Mouse (Mus musculus) hindbrain, embryonic 14.5 days (tissue): ENCODE data around the gene Wdr31. TPM values are rescaled to one million over a fixed set of nuclear protein-coding genes. Genes with fewer than 3 reads are reported as not detected.
"Not testable (repeated sequence)": the region's sequence is repeated elsewhere in the genome, so short reads cannot be mapped to it uniquely, and the experiment has no call there.

ENCODE experiments used
- ATAC-seq: fragments of 200-750 bp; cut with Nextera tagmentation; 2 replicates; pipeline ENCODE4 v1.8.0; 2017; ENCODE audit warnings: moderate number of reproducible peaks, mild to moderate bottlenecking, moderate TSS enrichment, moderate library complexity; ENCODE audit not compliant: low FRiP score
- DNase-seq: peaks from one replicate; pipeline ENCODE4 v3.0.0-alpha.2; 2015; ENCODE audit warnings: low spot score
- H3K27ac ChIP-seq: fragments of 300-500 bp; sonication (generic); 2 replicates; pipeline ENCODE4 v1.5.1; 2014; ENCODE audit warnings: mild to moderate bottlenecking, moderate library complexity
- H3K27me3 ChIP-seq: fragments of 300-500 bp; sonication (generic); 2 replicates; pipeline ENCODE4 v1.6.1; 2014; ENCODE audit warnings: mild to moderate bottlenecking, low read length, mixed read lengths; ENCODE audit not compliant: control insufficient read depth, insufficient read depth
- H3K36me3 ChIP-seq: fragments of 300-500 bp; sonication (generic); replicated peaks from 2 replicates; pipeline ENCODE4 v1.6.1; 2014; ENCODE audit not compliant: control insufficient read depth, insufficient read depth
- H3K4me1 ChIP-seq: fragments of 300-500 bp; sonication (generic); replicated peaks from 2 replicates; pipeline ENCODE4 v1.6.1; 2014; ENCODE audit warnings: antibody characterized with exemption, low read length, mixed read lengths; ENCODE audit not compliant: control insufficient read depth, insufficient read depth
- H3K4me2 ChIP-seq: fragments of 300-500 bp; sonication (generic); replicated peaks from 2 replicates; pipeline ENCODE4 v1.6.1; 2014; ENCODE audit warnings: mild to moderate bottlenecking, moderate library complexity
- H3K4me3 ChIP-seq: fragments of 300-500 bp; sonication (generic); replicated peaks from 2 replicates; pipeline ENCODE4 v1.5.1; 2014; ENCODE audit warnings: mild to moderate bottlenecking, low read length
- H3K9ac ChIP-seq: fragments of 300-500 bp; sonication (generic); 2 replicates; pipeline ENCODE4 v1.6.1; 2014
- H3K9me3 ChIP-seq: fragments of 300-500 bp; sonication (generic); 2 replicates; pipeline ENCODE4 v1.6.1; 2016; ENCODE audit warnings: low read length; ENCODE audit not compliant: control insufficient read depth
- WGBS: fragments of 180-500 bp; shearing (Covaris S2); extraction: QIAGEN DNeasy Blood & Tissue Kit; methylation state at CpG from one replicate; pipeline ENCODE4 v1.1.7; 2014; 5-methylcytosine and 5-hydroxymethylcytosine counted together
- polyA plus RNA-seq: library from polyadenylated mRNA; unstranded; fragments of >200 nt; fragmentation: Nextera tagmentation; extraction: Ambion mirVana; gene quantifications from 2 replicates; pipeline ENCODE4 v1.2.1, GENCODE M21; 2014

The Wdr31 gene
- polyA plus RNA-seq, 1 experiment from 2014 or later = 13.5 TPM

DNA sequence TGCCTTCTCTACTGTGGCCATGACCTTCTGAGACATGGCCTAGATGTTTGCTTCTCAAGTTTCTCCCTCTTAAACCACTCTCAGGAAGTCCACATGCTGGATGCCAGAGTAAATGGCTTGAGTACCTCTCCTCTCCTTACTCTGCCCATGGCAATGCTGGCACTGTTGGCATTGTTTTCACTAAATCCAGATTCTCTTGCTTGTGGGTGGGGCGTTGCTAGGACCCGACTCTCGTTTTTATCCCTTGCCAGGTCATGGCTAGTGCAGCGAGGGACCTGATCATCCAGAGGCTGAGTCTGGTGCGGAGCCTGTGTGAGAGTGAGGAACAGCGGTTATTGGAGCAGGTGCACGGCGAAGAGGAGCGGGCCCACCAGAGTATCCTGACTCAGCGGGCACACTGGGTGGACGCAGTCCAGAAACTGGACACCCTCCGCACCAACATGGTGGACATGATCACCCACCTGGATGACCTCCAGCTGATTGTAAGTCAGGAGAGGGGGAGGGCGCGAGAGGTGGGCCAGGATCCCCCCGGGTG lies 15.5 kb upstream of the Wdr31 start:
- Histone ChIP-seq H3K27ac (no peak overlapping the region), H3K4me1 (no peaks in the 10 kb centered on the region), H3K36me3 (no peaks in the 10 kb centered on the region), H3K9me3 (no peaks in the 10 kb centered on the region), H3K4me2 (no peak overlapping the region), H3K9ac (no peak overlapping the region), H3K27me3 (0 out of 2 replicates have a peak, but pooled peaks cover 5% of the 10 kb centered on the region), H3K4me3 (no peak overlapping the region)
- DNase-seq = no peak
- 92% methylated on average over 15 of the region's 15 CpGs for WGBS
- no peak for ATAC-seq

DNA sequence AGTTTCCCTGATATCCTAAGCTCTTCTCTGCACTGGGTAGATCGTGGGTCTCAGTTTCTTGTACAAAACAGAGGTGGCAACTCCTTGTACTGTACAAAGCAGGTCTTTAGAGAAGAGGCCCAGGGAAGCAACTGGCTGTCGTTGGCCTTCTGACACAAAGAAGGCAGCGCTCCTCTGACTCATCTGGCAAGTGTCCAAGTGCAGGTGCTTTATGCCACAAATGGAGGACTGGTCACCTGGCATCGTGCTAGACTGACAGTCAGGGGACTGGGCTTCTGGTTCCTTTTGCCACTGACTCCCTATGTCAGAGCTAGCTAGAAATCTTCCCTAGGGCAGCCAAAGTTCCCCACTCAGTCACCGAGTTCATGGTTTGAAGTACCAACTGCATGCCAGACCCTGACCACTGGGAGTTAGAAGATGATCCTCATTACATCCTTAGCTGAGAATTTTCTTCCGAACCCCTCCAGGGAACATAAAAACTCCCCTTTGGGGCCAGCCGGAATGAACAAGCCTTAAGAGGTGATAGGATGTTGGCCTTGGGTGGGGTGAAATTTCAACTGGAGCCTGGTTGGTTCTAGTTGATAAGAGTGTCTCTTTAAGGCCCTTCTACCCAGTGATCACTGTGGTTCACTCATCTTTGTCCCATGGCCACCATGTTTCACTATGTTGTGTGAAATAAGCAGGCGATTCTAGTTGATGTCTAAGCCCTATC lies 14.9 kb upstream of the Wdr31 start:
- ATAC-seq = no peak
- Histone ChIP-seq H3K27me3 (0 out of 2 replicates have a peak, but pooled peaks cover 5% of the 10 kb centered on the region), H3K9me3 (no peaks in the 10 kb centered on the region), H3K4me1 (no peaks in the 10 kb centered on the region), H3K9ac (no peak overlapping the region), H3K27ac (no peak overlapping the region), H3K4me3 (no peak overlapping the region), H3K4me2 (no peak overlapping the region), H3K36me3 (no peaks in the 10 kb centered on the region)
- DNase-seq = no peak
- whole genome bisulfite sequencing = 89% methylated on average over 8 of the region's 8 CpGs

DNA sequence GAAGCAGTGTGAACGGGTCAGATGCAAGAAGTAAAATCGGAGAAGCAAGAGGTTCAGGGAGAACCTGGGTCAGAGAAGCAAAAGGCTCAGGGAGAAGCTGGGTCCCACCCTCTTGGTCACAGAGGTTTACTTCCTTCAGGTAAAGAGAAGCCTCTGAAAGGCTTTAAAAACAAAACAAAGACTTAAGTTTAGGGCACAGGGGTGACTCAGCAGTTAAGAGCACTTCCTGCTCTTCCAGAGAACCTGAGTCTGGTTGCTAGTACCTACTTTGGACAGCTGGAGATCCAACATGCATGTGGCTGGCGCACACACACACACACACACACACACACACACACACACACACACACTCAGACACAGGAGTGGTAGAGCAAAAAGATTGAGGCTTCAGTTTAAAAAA lies 14.2 kb upstream of the Wdr31 start:
- peaks cover 9% of the 10 kb centered on the region; the same call in 1 of the 2 replicates for H3K27me3 ChIP-seq
- H3K9ac ChIP-seq = no peak overlapping the region
- WGBS = 85% methylated on average over 3 of the region's 3 CpGs
- H3K9me3 ChIP-seq = no peaks in the 10 kb centered on the region
- no peaks in the 10 kb centered on the region for H3K36me3 ChIP-seq
- H3K4me2 ChIP-seq = no peak overlapping the region
- no peak for ATAC-seq
- H3K4me3 ChIP-seq = no peak overlapping the region
- DNase-seq = no peak
- no peak overlapping the region for H3K27ac ChIP-seq
- 0 out of 2 replicates have a peak, but pooled peaks cover 3% of the 10 kb centered on the region for H3K4me1 ChIP-seq

DNA sequence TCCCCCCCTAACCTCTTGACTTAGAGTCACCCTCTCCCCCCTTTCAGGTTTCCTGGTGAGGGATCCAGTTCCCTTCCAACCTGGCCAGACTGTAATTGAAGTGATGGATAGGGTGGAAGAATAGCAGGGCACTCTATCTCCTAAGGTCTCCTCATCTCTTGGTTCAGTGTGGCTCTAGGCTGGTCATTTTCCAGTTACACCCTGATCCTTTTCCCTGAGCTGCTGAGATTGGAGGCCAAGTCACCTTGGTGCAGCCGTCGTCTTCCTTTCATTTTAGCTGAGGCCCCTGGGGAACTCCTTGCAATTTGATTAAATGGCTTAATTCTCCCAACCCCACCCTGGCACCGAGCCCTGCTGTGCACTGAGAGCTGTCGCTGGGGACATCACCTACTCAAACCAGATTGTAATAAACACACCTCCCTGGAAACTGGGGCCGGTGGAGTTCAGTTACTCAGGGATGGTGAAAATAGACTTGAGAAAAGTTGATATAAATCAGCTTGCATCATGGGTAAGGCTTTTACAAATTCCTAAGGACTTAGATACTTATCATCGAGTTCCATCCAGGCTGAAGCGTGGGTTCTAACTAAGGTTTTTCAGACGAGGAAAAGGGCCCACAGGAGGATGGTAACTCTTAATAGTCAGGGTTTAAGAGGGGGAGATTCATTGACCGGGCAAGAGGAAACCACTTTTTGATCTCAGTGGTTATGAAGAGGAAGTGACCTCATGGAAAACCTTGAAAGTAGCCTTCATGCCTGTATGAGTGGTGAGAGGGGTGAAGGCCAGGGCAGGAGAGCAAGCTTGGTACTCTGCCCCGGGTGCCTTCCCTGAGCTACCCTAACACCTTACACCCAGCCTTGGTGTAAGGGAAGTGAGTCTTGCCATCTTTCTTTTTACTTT lies 10.3 kb upstream of the Wdr31 start:
- Histone ChIP-seq H3K27me3 (peaks cover 33% of the 10 kb centered on the region), H3K4me3 (no peak overlapping the region), H3K4me2 (no peak overlapping the region), H3K36me3 (no peaks in the 10 kb centered on the region), H3K27ac (no peak overlapping the region), H3K4me1 (0 out of 2 replicates have a peak, but pooled peaks cover 9% of the 10 kb centered on the region), H3K9ac (no peak overlapping the region), H3K9me3 (no peaks in the 10 kb centered on the region)
- ATAC-seq = 0 out of 2 replicates have a peak, but pooled peaks have one; percentile 10
- WGBS = 49% methylated on average over 10 of the region's 10 CpGs
- DNase-seq = no peak

DNA sequence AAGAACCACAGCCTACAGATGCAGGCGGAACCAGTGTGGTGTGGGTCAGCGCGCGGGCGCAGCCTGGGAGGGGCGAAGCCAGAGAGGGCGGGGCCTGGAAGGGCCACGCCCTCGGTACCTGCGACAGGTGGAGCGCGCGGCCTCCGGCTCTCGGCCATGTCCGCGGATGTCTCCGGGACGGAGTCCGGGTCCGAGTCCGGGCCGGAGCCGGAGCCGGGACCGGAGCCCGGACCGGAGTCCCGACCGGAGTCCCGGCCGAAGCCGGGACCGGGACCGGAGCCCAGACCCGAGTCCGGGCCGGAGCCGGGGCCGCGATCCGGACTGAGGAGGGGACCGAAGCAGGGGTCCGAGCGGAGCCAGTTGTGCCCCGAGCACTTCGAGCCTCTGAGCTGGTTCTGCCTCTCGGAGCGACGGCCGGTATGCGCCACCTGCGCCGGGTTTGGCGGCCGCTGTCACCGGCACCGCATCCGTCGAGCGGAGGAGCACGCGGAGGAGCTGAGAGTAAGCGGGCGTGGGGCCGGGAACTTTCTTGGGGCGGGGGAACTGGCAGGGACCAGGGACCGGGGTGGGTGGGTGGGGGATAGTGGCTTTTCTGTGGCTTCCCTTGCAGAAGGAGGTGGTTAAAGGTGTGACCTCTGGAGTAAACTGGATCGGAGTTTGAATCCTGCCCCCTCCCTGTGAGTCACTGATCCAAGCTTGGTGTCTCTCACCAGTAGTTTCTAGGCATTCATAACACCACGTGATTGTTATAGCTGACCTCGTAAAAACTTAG lies 9.4 kb upstream of the Wdr31 start, which contains the start of gene Bspry:
TSS of gene Bspry (plus strand) at position 117 of the 772 bp plus-strand sequence.
- H3K4me3 ChIP-seq = peak within 1 kb of the TSS; percentile 36
- 2% methylated on average over 68 of the region's 71 CpGs for WGBS
- no peak within 1 kb of the TSS for H3K27ac ChIP-seq
- H3K9ac ChIP-seq = no peak within 1 kb of the TSS
- H3K27me3 ChIP-seq = peaks cover 33% of the 10 kb centered on the region
- ATAC-seq = peak; percentile 81; the same call in 1 of the 2 replicates
- 0 out of 2 replicates have a peak, but pooled peaks cover 9% of the 10 kb centered on the region for H3K4me1 ChIP-seq
- no peaks in the 10 kb centered on the region for H3K9me3 ChIP-seq
- H3K36me3 ChIP-seq = no peaks in the 10 kb centered on the region
- DNase-seq = no peak
- H3K4me2 ChIP-seq = peak within 1 kb of the TSS; percentile 60

DNA sequence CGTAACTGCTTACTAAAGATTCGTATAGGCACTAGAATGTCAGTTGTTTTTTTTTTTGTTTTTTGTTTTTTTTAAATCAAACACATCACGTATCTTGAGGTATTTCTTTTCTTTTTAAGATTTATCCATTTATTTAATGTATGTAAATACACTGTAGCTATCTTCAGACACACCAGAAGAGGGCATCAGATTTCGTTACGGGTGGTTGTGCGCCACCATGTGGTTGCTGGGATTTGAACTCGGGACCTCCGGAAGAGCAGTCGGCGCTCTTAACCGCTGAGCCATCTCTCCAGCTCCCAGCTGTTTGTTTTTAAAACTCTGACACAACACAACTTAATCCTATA lies 8.9 kb upstream of the Wdr31 start:
- ATAC-seq, DNase-seq, H3K4me1 ChIP-seq, H3K27ac ChIP-seq, H3K9ac ChIP-seq, H3K36me3 ChIP-seq, H3K9me3 ChIP-seq: not testable (repeated sequence)
- 14% methylated on average over 11 of the region's 11 CpGs for WGBS
- peak overlapping the region; percentile 36 for H3K4me3 ChIP-seq
- peaks cover 33% of the 10 kb centered on the region for H3K27me3 ChIP-seq
- H3K4me2 ChIP-seq = peak overlapping the region; percentile 60

DNA sequence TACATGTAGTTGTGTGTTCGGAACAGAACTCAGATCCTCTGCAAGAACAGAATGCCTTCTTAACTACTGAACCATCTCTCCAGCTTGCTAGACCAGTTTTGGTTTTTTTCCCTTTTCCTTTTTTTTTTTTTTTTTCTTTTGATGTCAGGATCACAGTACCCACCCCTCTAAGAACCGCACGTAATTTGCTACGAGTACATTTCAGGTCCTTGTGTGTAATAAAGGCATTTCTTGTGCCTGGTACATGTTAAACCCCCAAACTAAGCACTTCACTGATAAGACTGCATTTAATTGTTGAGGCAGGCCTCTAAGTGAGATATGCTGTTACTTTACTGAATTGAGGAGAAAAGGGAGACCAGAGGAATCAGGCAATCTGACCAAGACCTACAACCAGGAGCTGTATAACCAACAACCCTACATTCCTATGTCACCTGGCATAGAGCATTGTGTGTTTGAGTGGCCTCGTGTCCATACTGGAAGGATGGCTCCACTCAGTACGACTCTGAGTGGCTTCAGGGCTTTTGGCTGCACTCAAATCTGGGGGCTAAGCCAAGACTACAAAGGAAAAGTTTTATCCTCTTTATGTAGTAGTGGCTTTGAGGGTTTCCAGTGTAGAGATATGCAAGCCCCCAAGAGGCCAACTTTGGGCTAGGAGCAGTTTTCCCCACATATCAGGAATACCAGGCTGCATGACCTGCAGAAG lies 7.0 kb upstream of the Wdr31 start:
- Histone ChIP-seq H3K4me1 (0 out of 2 replicates have a peak, but pooled peaks cover 9% of the 10 kb centered on the region), H3K4me2 (no peak overlapping the region), H3K36me3 (no peaks in the 10 kb centered on the region), H3K9me3 (no peaks in the 10 kb centered on the region), H3K27ac (no peak overlapping the region), H3K27me3 (peaks cover 33% of the 10 kb centered on the region), H3K9ac (no peak overlapping the region), H3K4me3 (no peak overlapping the region)
- DNase-seq = no peak
- WGBS = 91% methylated on average over 6 of the region's 6 CpGs
- ATAC-seq = no peak

DNA sequence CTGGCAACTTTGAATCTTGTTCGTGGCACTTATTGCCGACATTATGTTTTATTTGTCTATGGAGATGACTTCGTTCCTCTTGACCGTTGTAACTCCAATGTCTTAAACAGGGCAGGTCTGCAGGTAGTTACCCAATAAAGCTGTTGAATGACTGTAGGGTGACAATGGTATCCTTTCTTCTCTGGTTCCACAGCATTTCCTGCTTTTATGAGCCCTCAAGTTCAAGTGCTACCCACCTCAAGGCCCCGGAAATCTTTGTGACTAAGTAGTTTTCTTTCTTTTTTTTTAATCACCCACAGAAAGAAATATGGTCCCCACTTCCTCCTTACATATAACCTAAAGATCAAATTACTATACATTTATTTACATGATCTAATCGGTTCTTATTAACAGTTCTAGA lies 5.1 kb upstream of the Wdr31 start:
- Histone ChIP-seq H3K4me3 (no peak overlapping the region), H3K27me3 (peaks cover 28% of the 10 kb centered on the region), H3K36me3 (no peaks in the 10 kb centered on the region), H3K27ac (no peak overlapping the region), H3K4me2 (no peak overlapping the region), H3K4me1 (0 out of 2 replicates have a peak, but pooled peaks cover 9% of the 10 kb centered on the region), H3K9ac (no peak overlapping the region), H3K9me3 (no peaks in the 10 kb centered on the region)
- ATAC-seq (no peak), DNase-seq (no peak)
- 94% methylated on average over 6 of the region's 6 CpGs for WGBS
